Mouse (Mus musculus): Measurements from ENCODE around the gene Brinp3.

- TF ChIP-seq POLR2A (IDR thresholded peaks at IDR 0.05; ENCODE audit: control insufficient read depth, extremely low read depth, insufficient read depth, low read length, poor library complexity) (no peak), CTCF (IDR thresholded peaks at IDR 0.05; ENCODE audit: borderline replicate concordance, control insufficient read depth, extremely low read depth, insufficient read depth, low read length, poor library complexity) (no peak)
Observed at GRCm38 (mm10) chr1:146833888-146834287, 339.3 kb downstream of the Brinp3 start.

All from thymus, adult 2 months (tissue).